Mouse (Mus musculus): ENCODE measurements at regions not wholly inside any gene's neighbourhood (a gene's known extent, or its start where the extent isn't known, plus 50 kb on each side); places are given as distances from the start of the nearest gene placed in this dataset.

GRCm38 (mm10) chr8:12213774-12214173, 64.8 kb upstream of the A230072I06Rik start:
- Histone ChIP-seq H3K79me2 (ENCODE audit: control insufficient read depth, insufficient read depth, low read length) (no peaks in the 10 kb centered on the region), H3K27ac (replicated peaks; ENCODE audit: insufficient read depth, low read depth, low read length) (no peak overlapping the region), H3K4me1 (ENCODE audit: control insufficient read depth, insufficient read depth, low read length) (no peaks in the 10 kb centered on the region), H3K36me3 (ENCODE audit: control insufficient read depth, insufficient read depth, low read length) (no peaks in the 10 kb centered on the region), H3K9ac (ENCODE audit: low read depth, low read length) (no peak overlapping the region), H3K27me3 (ENCODE audit: control insufficient read depth, insufficient read depth, low read length) (peaks cover 4% of the 10 kb centered on the region; the same call in 1 of the 2 replicates), H3K4me3 (ENCODE audit: insufficient read depth, low read depth, low read length) (no peak overlapping the region)
- 54% methylated on average over 7 of the region's 7 CpGs for WGBS
- no peak for DNase-seq (ENCODE audit: extremely low read depth, low read depth, low spot score)
- no peak for TF ChIP-seq CTCF (IDR thresholded peaks at IDR 0.05; ENCODE audit: low read depth, low read length)
- TF ChIP-seq POLR2A (IDR thresholded peaks at IDR 0.05; ENCODE audit: extremely low read depth, insufficient read depth, low read length), result no peak

- TF ChIP-seq POLR2A (IDR thresholded peaks at IDR 0.05; ENCODE audit: extremely low read depth, insufficient read depth, low read length), result no peak
- TF ChIP-seq CTCF (IDR thresholded peaks at IDR 0.05; ENCODE audit: low read depth, low read length), result no peak
- no peak overlapping the region for H3K4me3 ChIP-seq (ENCODE audit: insufficient read depth, low read depth, low read length)
- H3K27me3 ChIP-seq (ENCODE audit: control insufficient read depth, insufficient read depth, low read length), result peaks cover 6% of the 10 kb centered on the region; the same call in 1 of the 2 replicates
Measured at GRCm38 (mm10) chr8:12214205-12215019, 64.2 kb upstream of the A230072I06Rik start.

GRCm38 (mm10) chr8:12221506-12221905, 57.1 kb upstream of the A230072I06Rik start:
- no peak overlapping the region for H3K4me3 ChIP-seq (ENCODE audit: insufficient read depth, low read depth, low read length)
- no peak overlapping the region for H3K9ac ChIP-seq (ENCODE audit: low read depth, low read length)
- H3K79me2 ChIP-seq (ENCODE audit: control insufficient read depth, insufficient read depth, low read length), result no peaks in the 10 kb centered on the region
- peaks cover 5% of the 10 kb centered on the region; the same call in 1 of the 2 replicates for H3K27me3 ChIP-seq (ENCODE audit: control insufficient read depth, insufficient read depth, low read length)
- TF ChIP-seq CTCF (IDR thresholded peaks at IDR 0.05; ENCODE audit: low read depth, low read length) (no peak), POLR2A (IDR thresholded peaks at IDR 0.05; ENCODE audit: extremely low read depth, insufficient read depth, low read length) (no peak)
- no peaks in the 10 kb centered on the region for H3K4me1 ChIP-seq (ENCODE audit: control insufficient read depth, insufficient read depth, low read length)
- WGBS, result 74% methylated on average over 9 of the region's 9 CpGs
- no peaks in the 10 kb centered on the region for H3K36me3 ChIP-seq (ENCODE audit: control insufficient read depth, insufficient read depth, low read length)
- no peak for DNase-seq (ENCODE audit: extremely low read depth, low read depth, low spot score)
- no peak overlapping the region for H3K27ac ChIP-seq (replicated peaks; ENCODE audit: insufficient read depth, low read depth, low read length)

More at GRCm38 (mm10) chr8:12214205-12215019, 64.2 kb upstream of the A230072I06Rik start:
- H3K4me1 ChIP-seq (ENCODE audit: control insufficient read depth, insufficient read depth, low read length), result no peaks in the 10 kb centered on the region
- no peak overlapping the region for H3K27ac ChIP-seq (replicated peaks; ENCODE audit: insufficient read depth, low read depth, low read length)
- 28% methylated on average over 24 of the region's 24 CpGs for WGBS
- H3K79me2 ChIP-seq (ENCODE audit: control insufficient read depth, insufficient read depth, low read length), result no peaks in the 10 kb centered on the region
- no peak overlapping the region for H3K9ac ChIP-seq (ENCODE audit: low read depth, low read length)
- no peak for DNase-seq (ENCODE audit: extremely low read depth, low read depth, low spot score)
- no peaks in the 10 kb centered on the region for H3K36me3 ChIP-seq (ENCODE audit: control insufficient read depth, insufficient read depth, low read length)

GRCm38 (mm10) chr8:12223376-12223775, 55.2 kb upstream of the A230072I06Rik start:
- no peak for DNase-seq (ENCODE audit: extremely low read depth, low read depth, low spot score)
- TF ChIP-seq CTCF (IDR thresholded peaks at IDR 0.05; ENCODE audit: low read depth, low read length), result no peak
- TF ChIP-seq POLR2A (IDR thresholded peaks at IDR 0.05; ENCODE audit: extremely low read depth, insufficient read depth, low read length), result no peak
- WGBS, result 81% methylated on average over 1 of the region's 1 CpGs

More at GRCm38 (mm10) chr8:12223376-12223775, 55.2 kb upstream of the A230072I06Rik start:
- H3K36me3 ChIP-seq (ENCODE audit: control insufficient read depth, insufficient read depth, low read length), result no peaks in the 10 kb centered on the region
- H3K27me3 ChIP-seq (ENCODE audit: control insufficient read depth, insufficient read depth, low read length), result peaks cover 5% of the 10 kb centered on the region; the same call in 1 of the 2 replicates
- H3K4me1 ChIP-seq (ENCODE audit: control insufficient read depth, insufficient read depth, low read length), result no peaks in the 10 kb centered on the region
- no peak overlapping the region for H3K4me3 ChIP-seq (ENCODE audit: insufficient read depth, low read depth, low read length)
- H3K9ac ChIP-seq (ENCODE audit: low read depth, low read length), result no peak overlapping the region
- H3K27ac ChIP-seq (replicated peaks; ENCODE audit: insufficient read depth, low read depth, low read length), result no peak overlapping the region
- H3K79me2 ChIP-seq (ENCODE audit: control insufficient read depth, insufficient read depth, low read length), result no peaks in the 10 kb centered on the region
